Mouse (Mus musculus) erythroblast, embryonic 14.5 days (primary cell): Measurements from ENCODE around the gene Tcf7l1.

Experiments
- GATA1 ChIP-seq: IDR thresholded peaks from 2 replicates; pipeline ENCODE4 v1.6.1; 2012; ENCODE audit warnings: low read length, inconsistent platforms, mixed read lengths
- TAL1 ChIP-seq: IDR thresholded peaks from 3 replicates; pipeline ENCODE4 v1.6.1; 2012; ENCODE audit warnings: low read length, inconsistent platforms, mixed read lengths

DNA sequence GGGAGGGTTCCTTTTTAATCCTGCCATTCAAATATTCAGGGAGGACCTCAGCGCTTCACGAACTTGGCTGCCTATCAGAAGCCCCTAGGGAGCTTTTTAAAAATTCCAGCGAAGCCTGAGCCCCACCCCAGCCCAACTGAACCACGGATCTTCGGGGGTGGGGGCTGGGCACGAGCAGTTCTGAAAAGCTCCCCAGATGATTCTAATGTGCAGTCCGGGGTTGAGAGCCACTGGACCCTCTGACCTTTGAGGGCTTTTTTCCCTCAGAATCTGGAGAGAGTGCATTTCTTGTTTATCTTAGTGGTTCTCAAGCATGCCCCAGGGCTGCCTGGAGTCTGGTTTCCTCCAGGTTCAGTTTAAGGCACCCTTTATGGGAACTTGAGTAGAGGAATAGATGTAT is 27.4 kb downstream of the Tcf7l1 start:
- no peak for TF ChIP-seq GATA1
- TF ChIP-seq TAL1, result no peak
